Mouse (Mus musculus): ENCODE data around the gene Tnxb. TPM values are rescaled to one million over a fixed set of nuclear protein-coding genes. Genes with fewer than 3 reads are reported as not detected.

Gene Tnxb
- not detected for polyA plus RNA-seq (2017; shearing (Covaris generic))

GRCm38 (mm10) chr17:34670235-34670634, at the start of gene Tnxb:
Tnxb (plus strand) TSS chr17:34670535.
- ATAC-seq = no peak

- no peak for ATAC-seq
These were observed 49.3 kb upstream of the Tnxb start for GRCm38 (mm10) chr17:34621006-34621405.

- no peak for ATAC-seq
These were observed 47.2 kb upstream of the Tnxb start for GRCm38 (mm10) chr17:34623161-34623560.

- no peak for ATAC-seq
These were observed 45.4 kb upstream of the Tnxb start for GRCm38 (mm10) chr17:34624981-34625380.

GRCm38 (mm10) chr17:34626062-34626772, 44.1 kb upstream of the Tnxb start:
- no peak for ATAC-seq

GRCm38 (mm10) chr17:34626773-34627092, 43.6 kb upstream of the Tnxb start:
- ATAC-seq = no peak

- ATAC-seq = peak; percentile 66
These were observed 43.0 kb upstream of the Tnxb start for GRCm38 (mm10) chr17:34627093-34627942.

- no peak for ATAC-seq
These were observed 42.2 kb upstream of the Tnxb start, which contains the start of gene Ppt2 for GRCm38 (mm10) chr17:34627943-34628643. Ppt2 (minus strand) TSS chr17:34628510.

GRCm38 (mm10) chr17:34628644-34628967, 41.7 kb upstream of the Tnxb start:
- ATAC-seq = no peak

- no peak for ATAC-seq
These were observed 41.0 kb upstream of the Tnxb start, which contains the start of gene Prrt1 for GRCm38 (mm10) chr17:34629221-34629751. Prrt1 (plus strand) TSS chr17:34629533.

- ATAC-seq = peak; percentile 45
These were observed 40.3 kb upstream of the Tnxb start for GRCm38 (mm10) chr17:34629796-34630603.

- no peak for ATAC-seq
These were observed 39.5 kb upstream of the Tnxb start for GRCm38 (mm10) chr17:34630761-34631301.

GRCm38 (mm10) chr17:34631647-34632046, 38.7 kb upstream of the Tnxb start:
- ATAC-seq = no peak

GRCm38 (mm10) chr17:34632261-34632691, 38.1 kb upstream of the Tnxb start:
- peak; percentile 44 for ATAC-seq

GRCm38 (mm10) chr17:34635671-34636070, 34.7 kb upstream of the Tnxb start:
- ATAC-seq = no peak

GRCm38 (mm10) chr17:34637459-34637858, 32.9 kb upstream of the Tnxb start:
- ATAC-seq = no peak

- no peak for ATAC-seq
These were observed 30.7 kb upstream of the Tnxb start for GRCm38 (mm10) chr17:34639461-34640255.

GRCm38 (mm10) chr17:34640778-34641601, 29.3 kb upstream of the Tnxb start:
- no peak for ATAC-seq

- ATAC-seq = no peak
These were observed 28.4 kb upstream of the Tnxb start for GRCm38 (mm10) chr17:34641945-34642344.

GRCm38 (mm10) chr17:34643379-34643778, 27.0 kb upstream of the Tnxb start:
- no peak for ATAC-seq
